Mouse (Mus musculus) cerebellum, adult 11 months (tissue): ENCODE results near the gene Ccer1.
A peak's percentile ranks its signal among the peaks of the same experiment; 100 is the strongest.
"Not testable (repeated sequence)": the region's sequence is repeated elsewhere in the genome, so short reads cannot be mapped to it uniquely, and the experiment has no call there.

Experiments
- DNase-seq: peaks from one replicate; pipeline ENCODE4 v3.0.0; 2022

Gene Ccer1

DNA sequence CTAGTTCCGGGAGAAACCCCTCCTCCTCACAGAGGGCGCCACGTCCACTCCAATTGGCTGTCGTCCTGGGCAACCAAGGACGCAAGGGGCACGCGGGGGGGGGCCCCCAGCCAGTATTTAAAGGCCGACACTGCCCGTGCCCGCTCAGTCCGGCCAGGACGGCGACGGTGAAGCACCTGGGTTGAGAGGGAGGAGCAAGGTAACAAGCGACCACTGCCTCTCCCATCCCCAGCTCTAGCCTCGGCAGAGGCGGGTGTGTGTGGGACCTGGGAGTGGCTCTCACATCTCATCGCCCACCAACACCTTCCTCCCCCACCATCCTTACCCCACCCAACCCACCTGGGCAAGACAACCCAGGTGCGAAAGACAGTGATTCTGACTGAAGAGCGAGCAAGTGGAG lies at the start of gene Ccer1:
Ccer1 (plus strand) TSS at position 147 of the 400 bp plus-strand sequence.
- no peak for DNase-seq

GRCm38 (mm10) chr10:97643768-97644167 lies 49.1 kb upstream of the Ccer1 start, which contains the start of gene Epyc:
TSS of gene Epyc (plus strand) at chr10:97644068.
- DNase-seq: no peak

GRCm38 (mm10) chr10:97650334-97650733 lies 42.5 kb upstream of the Ccer1 start:
- DNase-seq: no peak

DNA sequence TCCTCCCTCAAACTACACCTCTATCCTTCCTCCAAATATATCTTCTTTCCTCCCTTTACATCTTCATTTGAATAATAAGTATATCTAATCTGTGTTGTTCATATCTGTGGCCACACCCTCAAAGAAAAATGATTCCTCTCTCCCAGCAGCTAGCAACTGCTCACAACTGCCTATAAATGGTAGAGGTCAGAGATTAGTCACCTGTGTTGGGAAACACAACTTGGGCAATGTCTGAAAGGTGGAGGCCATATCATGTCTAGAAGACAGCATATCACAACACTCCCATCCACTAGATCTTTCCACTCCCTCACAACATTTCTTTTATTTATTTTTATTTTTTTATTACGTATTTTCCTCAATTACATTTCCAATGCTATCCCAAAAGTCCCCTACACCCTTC lies 33.4 kb upstream of the Ccer1 start:
- DNase-seq: no peak

DNA sequence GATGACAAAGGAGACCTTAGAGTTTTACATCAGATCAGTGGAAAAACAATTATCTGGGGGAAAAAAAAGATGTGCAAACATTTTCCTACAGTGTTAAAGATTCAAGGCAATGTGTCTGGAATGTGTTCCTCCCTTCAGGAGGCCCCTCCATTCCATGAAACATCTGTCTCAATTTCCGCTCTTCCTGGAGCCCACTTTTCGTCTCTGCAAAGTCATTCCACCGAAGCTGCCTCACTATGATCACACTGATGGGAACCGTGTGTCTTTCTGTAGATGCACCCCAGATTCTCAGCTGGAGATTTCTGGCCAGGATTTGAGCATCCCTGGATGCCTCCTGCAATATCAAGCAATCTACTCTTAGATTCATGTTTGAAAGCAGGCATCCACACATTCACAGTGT lies 24.2 kb upstream of the Ccer1 start:
- DNase-seq: no peak

DNA sequence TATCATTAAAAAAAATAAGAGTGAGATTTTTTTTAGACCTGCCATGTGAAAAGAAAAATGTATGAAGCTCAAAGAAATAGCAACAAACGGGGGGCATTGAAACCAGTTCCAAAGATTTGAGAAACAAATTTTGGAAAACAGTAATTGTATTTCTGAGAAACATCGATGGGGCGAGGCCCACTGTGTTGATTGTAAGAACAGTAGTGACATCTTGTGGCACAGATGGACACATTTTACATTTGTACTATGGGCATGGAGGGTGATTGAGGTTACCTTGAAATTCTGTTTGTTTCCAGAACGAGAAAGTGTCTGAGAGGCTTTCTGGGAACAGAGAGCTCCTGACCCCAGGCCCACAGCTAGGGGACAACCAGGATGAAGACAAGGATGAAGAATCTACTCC lies 22.7 kb upstream of the Ccer1 start:
- DNase-seq: peak; percentile 11

DNA sequence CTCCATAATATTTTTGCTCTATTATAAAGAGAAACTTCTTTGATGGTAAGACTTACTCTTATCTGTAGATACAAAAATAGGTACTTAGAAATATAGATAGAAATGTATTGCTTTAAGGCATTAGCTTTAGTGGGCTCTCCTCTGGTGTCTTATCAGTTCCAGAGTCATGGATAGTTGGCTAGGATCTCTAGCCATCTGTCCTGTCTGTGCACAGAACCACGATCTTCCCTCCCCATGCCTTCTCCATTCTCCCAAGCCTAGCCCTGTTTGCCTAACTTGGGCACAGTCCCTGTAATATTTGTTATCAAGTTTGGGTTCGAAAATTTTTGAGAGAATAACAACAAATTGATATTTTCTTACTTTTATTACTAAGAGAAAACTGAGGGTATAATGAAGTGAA lies 19.6 kb upstream of the Ccer1 start:
- DNase-seq: no peak

DNA sequence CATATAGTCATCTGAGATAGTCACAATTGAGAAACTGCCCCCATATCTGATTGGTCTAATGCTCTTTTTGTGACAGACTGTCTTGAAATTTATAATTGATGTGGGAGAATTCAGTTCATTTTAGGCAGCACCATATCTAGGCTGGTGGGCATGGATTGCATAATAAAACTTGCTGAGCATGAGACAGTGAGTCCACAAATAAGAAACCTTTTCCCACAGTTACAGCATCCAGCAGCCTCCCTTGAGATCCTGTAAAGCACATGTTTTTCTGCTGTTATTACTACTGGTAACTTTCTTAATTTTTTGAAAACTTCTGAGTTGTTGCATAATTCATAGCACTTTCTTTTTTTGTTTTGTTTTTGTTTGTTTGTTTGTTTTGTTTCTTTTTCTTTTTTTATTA lies 9.9 kb upstream of the Ccer1 start:
- DNase-seq: no peak

DNA sequence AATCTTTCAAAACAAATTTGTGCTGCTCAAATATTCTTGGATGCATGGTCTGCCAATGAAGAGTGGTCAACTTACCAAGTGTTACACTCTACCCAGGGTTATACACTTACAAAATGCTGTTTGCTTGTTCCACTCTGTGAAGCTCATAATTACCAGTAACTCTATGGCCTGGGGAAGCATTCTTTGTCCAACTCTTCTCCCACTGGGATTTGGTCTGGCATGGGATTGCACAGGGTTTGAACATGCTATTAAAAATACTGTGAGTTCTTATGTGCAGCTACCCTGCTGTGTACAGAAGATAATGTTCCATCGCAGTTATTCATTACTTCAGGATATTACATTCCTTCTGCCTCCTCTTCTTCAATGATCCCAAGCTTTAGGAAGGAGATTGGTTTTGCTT lies 5.7 kb upstream of the Ccer1 start:
- DNase-seq: no peak

DNA sequence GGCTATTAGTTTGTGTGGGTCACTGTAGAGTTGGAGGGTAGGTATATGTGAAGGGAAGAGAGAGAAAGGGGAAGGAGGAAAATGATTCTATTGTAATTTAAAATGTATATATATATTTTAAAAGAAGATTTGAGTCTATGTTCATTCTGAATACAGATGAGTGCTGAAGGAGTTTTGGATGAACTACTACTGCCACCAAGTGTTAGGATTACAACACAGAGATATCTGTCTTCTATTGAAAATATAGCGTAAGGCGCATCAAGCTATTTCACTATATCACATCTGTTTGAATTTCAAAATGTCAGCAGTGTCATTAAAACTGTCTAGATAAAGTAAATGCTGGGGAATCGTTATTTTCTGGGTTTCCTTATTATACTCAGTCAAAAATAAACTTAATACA lies 3.4 kb upstream of the Ccer1 start:
- no peak for DNase-seq

DNA sequence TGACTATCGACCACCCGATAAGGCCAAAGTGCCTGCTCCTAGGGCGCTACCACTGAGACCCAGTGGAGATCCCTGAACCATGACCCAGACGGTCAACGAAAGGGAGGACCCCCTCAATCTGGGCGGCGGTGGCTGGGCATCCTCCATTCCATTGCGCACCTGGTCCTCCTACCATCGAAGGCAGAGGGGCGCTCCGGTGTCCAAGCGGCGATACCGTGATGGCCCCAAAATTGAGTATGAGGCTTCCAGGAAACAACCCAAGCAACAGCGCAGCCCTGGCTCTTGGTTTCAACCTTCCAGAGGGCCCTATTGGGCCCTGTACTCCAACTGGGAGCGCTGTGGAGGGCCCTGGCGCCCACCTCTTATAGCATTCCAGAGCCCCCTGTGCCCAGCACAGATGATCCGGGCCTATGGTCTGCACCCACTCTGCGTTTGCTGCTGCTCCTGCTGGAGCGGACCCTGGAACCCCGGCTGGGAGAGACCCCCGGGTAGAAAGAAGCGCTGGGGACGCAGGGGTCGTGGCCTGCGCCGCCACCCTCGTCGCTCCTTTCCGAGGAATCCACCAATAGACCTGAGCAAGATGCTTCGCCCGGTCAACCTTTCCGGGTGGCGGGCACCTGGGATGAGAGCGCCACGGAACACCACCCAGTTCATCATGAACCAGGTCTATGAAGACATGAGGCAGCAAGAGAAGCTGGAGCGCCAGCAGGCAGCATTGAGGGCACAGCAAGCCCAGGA lies 708 bp downstream of the Ccer1 start:
- no peak for DNase-seq

DNA sequence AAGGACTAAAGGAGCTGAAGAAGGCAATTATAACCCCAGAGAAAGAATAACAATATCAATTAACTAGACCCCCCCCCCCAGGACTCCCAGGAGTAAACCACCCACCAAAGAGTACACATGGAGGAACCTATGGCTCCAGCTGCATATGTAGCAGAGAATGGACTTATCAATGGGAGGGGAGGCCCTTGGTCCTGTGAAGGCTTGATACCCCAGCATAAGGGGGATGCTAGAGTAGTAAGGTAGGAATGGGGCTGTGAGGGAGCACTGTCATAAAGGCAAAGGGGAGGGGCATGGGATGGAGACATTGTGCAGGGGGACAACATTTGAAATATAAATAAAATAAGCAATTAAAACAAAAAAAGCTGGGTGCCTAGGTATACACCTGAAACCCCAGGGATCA lies 9.5 kb downstream of the Ccer1 start:
- no peak for DNase-seq

GRCm38 (mm10) chr10:97704562-97704961 lies 11.7 kb downstream of the Ccer1 start:
- DNase-seq: no peak

DNA sequence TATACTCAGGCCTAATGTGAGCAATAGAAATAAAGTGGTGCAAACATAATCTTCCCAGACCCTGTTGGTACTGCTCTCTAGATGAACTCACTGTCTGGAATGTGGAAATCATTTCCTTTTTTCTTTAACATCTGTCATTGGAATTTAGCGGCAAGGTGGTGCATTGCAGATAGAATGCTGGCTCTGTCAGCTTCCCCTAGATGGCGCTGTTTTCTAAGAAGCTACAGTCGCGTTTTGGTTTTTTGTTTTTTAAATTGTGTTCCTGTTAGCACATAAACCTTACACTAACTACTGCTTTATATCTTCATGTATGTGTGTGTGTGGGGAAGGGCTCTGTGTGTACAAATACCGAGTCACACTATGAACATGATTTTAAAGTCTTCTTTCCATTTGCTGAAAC lies 19.8 kb downstream of the Ccer1 start:
- peak; percentile 8 for DNase-seq

- DNase-seq: no peak
Measured at GRCm38 (mm10) chr10:97714584-97714983, 21.7 kb downstream of the Ccer1 start.

DNA sequence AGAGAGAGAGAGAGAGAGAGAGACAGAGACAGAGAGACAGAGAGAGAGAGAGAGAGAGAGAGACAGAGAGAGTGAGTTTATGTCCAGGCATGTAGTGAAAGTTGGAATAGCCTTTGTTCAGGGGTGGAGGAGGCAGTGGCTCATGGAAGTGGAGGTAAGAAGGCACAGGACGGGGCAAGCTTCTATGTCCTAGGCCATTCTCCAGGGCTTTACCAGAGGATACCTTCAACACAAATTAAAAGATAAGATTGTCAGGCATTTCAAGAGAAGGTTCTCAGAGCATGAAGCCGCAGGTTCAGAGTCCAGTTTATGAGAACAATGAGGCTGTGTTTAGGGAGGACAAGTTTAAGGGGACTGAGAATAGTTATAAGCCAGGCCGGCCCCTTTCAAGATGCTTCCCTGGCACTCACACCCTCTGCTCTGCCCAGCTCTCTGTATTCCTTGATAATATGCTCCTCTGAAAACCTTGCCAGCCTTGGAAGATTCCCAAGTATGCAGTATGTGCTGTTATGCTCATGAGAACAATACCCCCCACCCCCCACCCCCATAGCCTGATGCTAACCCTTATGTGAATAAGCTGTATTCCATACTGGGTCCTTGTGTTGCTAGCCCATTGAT lies 22.5 kb downstream of the Ccer1 start:
- no peak for DNase-seq

- DNase-seq: no peak
Measured at GRCm38 (mm10) chr10:97717233-97717632, 24.4 kb downstream of the Ccer1 start.

GRCm38 (mm10) chr10:97718021-97718420 lies 25.2 kb downstream of the Ccer1 start:
- no peak for DNase-seq

- no peak for DNase-seq
Measured at GRCm38 (mm10) chr10:97720625-97721024, 27.8 kb downstream of the Ccer1 start.

DNA sequence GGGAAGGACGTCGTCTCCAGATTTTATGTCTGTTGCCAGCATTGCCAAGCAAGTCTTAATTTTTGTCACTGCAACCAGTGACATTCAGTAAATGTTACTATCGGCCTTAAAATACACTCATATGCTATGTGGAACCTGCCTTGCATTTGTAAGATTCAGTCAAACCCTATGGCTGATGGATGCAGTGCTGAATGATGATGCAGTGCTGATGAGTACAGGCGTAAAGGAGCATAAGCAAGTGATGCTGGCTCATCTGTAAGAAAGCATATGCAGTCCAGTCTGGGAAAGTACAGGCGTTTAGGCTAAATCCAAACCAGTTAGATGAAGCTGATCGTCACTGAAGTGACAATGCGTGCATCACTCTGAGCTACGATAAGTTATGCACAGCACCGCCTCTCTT lies 29.9 kb downstream of the Ccer1 start:
- no peak for DNase-seq

- no peak for DNase-seq
Measured at GRCm38 (mm10) chr10:97725929-97726328, 33.1 kb downstream of the Ccer1 start.

DNA sequence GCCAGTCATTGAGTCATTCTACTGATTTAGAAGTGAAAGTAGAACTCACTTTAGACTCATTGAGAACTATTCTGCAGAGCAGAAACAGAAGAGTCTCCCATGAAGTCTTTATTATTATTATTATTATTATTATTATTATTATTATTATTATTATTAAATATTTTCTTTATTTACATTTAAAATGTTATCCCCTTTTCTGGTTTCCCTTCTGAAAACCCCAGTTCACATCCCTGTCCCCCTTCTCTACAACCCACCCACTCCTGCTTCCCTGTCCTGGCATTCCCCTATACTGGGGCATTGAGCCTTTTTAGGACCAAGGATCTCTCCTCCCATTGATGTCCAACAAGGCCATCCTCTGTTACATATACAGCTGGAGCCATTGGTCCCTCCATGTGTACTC lies 33.8 kb downstream of the Ccer1 start, which contains the start of gene C030005K15Rik:
C030005K15Rik (minus strand) TSS at position 101 of the 400 bp plus-strand sequence.
- not testable (repeated sequence) for DNase-seq
